Mouse (Mus musculus): ENCODE data around the gene Ift122. TPM values are rescaled to one million over a fixed set of nuclear protein-coding genes. Genes with fewer than 3 reads are reported as not detected.

Gene Ift122
- total and polyA plus RNA-seq, 3 experiments, result 7.9 to 14.1 (median 8.6) TPM

DNA sequence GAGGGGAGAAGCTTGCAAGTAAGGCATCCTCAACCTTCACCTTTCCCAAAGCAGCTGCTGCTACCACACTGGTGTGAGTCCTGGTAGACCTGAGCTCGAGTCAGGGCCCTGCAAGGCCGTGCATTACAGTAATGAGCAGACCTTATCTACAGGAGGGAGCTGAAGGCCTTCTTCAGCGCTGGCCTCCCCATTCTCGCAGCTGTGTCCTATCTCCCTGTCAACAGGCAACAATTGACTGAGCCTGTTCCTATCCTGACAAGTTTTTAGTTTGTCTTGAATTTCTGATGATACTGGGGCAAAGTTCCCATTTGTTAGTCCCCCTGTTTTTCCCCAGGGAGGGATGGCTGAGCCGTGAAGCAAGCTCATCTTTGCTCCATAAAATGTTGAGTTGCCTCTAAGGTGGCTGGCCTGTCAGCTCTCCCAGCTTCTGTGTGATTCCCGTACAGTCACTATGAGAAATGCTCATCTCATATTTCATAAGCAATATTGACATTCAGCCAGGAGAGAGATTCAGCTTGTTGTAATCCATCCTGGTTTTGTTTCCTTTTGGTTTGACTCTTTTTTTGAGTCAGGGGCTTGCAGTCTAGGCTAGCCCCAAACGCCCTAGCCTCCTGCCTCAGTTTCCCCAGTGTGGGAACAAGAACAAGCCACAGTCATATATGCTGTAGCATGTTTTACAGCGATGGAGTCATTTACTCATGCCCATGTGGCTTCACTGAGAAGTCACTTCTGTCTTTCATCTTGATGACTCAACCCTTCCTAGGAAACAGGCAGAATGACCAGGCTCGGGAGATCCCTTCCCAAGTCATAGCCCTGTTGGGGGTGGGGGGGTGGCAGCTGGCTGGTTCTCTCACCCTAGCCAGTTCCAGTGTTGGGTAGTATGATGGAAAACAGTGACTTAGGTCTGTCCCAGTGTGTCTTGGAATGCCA, 90.5 kb downstream of the Ift122 start:
- Histone ChIP-seq H3K4me1 (ENCODE audit: control insufficient read depth in 1 of 2, insufficient read depth in 2 of 2) (peaks cover 49 to 79% of the 10 kb centered on the region in 2 experiments), H3K4me3 (replicated peaks in 1 of 3; ENCODE audit: low read depth in 2 of 3, low read length in 2 of 3, poor library complexity in 1 of 3) (no peak overlapping the region), H3K9ac (ENCODE audit: insufficient read depth, low read depth) (no peak overlapping the region), H3K9me3 (replicated peaks; ENCODE audit: low read length) (no peaks in the 10 kb centered on the region), H3K27ac (ENCODE audit: insufficient read depth, low read depth) (no peak overlapping the region), H3K79me2 (replicated peaks; ENCODE audit: control insufficient read depth, extremely low read depth, insufficient read depth, poor library complexity, severe bottlenecking) (no peaks in the 10 kb centered on the region), H3K36me3 (replicated peaks in 1 of 2; ENCODE audit: control insufficient read depth in 1 of 2, insufficient read depth in 1 of 2, low read length in 1 of 2) (no peaks in the 10 kb centered on the region), H3K27me3 (replicated peaks) (no peaks in the 10 kb centered on the region), H3K4me2 (ENCODE audit: insufficient read depth, low read depth, poor library complexity, severe bottlenecking) (no peak overlapping the region)
- TF ChIP-seq BHLHE40 (IDR thresholded peaks at IDR 0.05; ENCODE audit: low read depth, low read length), result no peak
- TF ChIP-seq MXI1 (IDR thresholded peaks at IDR 0.05; ENCODE audit: low read depth, low read length), result no peak
- no peak for TF ChIP-seq USF2 (conservative IDR thresholded peaks at IDR 0.05; ENCODE audit: low read depth, low read length)
- no peak for TF ChIP-seq ZC3H11A (IDR thresholded peaks at IDR 0.05; ENCODE audit: low read depth, low read length)
- no peak for TF ChIP-seq MAZ (IDR thresholded peaks at IDR 0.05; ENCODE audit: low read depth, low read length)
- no peak for TF ChIP-seq NRF1 (IDR thresholded peaks at IDR 0.05; ENCODE audit: low read depth, low read length)
- no peak for TF ChIP-seq HCFC1 (IDR thresholded peaks at IDR 0.05; ENCODE audit: low read depth, low read length)
- no peak for TF ChIP-seq POLR2A (IDR thresholded peaks at IDR 0.05; ENCODE audit: low read depth, low read length)
- no peak for TF ChIP-seq ZKSCAN1 (IDR thresholded peaks at IDR 0.05; ENCODE audit: borderline replicate concordance, low read depth, low read length)
- no peak for TF ChIP-seq SIN3A (IDR thresholded peaks at IDR 0.05; ENCODE audit: low read length)
- peak; percentile 69 for TF ChIP-seq MAX (IDR thresholded peaks at IDR 0.05; ENCODE audit: low read length)
- no peak for TF ChIP-seq CHD1 (IDR thresholded peaks at IDR 0.05; ENCODE audit: low read depth, low read length)
- no peak for TF ChIP-seq CTCF (conservative IDR thresholded peaks at IDR 0.05 in 1 of 2, IDR thresholded peaks at IDR 0.05 in 1 of 2; ENCODE audit: low read depth in 2 of 2, low read length in 2 of 2)
- TF ChIP-seq JUN (IDR thresholded peaks at IDR 0.05; ENCODE audit: insufficient read depth, low read depth, low read length), result 0 out of 2 replicates have a peak, but pooled peaks have one; percentile 7
- TF ChIP-seq ELF1 (IDR thresholded peaks at IDR 0.05; ENCODE audit: low read depth, low read length), result no peak
- peak; percentile 51 for TF ChIP-seq CHD2 (IDR thresholded peaks at IDR 0.05; ENCODE audit: low read length)
- TF ChIP-seq EP300 (IDR thresholded peaks at IDR 0.05; ENCODE audit: low read length), result peak; percentile 42
- no peak for TF ChIP-seq RCOR1 (conservative IDR thresholded peaks at IDR 0.05; ENCODE audit: low read depth, low read length)
- TF ChIP-seq MYC (IDR thresholded peaks at IDR 0.05; ENCODE audit: low read depth, low read length), result no peak
- peak; percentile 84 for TF ChIP-seq ETS1 (conservative IDR thresholded peaks at IDR 0.05; ENCODE audit: low read depth, low read length)
- TF ChIP-seq SMC3 (IDR thresholded peaks at IDR 0.05; ENCODE audit: low read depth, low read length), result no peak
- TF ChIP-seq NELFE (IDR thresholded peaks at IDR 0.05; ENCODE audit: low read depth, low read length), result no peak
- TF ChIP-seq KAT2A (IDR thresholded peaks at IDR 0.05; ENCODE audit: insufficient replicate concordance, low read length), result no peak
- no peak for TF ChIP-seq GABPA (IDR thresholded peaks at IDR 0.05; ENCODE audit: insufficient replicate concordance, low read depth, low read length)
- TF ChIP-seq MAFK (IDR thresholded peaks at IDR 0.05; ENCODE audit: insufficient replicate concordance, low read length), result no peak
- no peak for TF ChIP-seq MEF2A (IDR thresholded peaks at IDR 0.05; ENCODE audit: borderline replicate concordance, low read depth, low read length)
- TF ChIP-seq TCF12 (IDR thresholded peaks at IDR 0.05; ENCODE audit: low read depth, low read length), result 0 out of 2 replicates have a peak, but pooled peaks have one; percentile 29
- TF ChIP-seq ZMIZ1 (IDR thresholded peaks at IDR 0.05; ENCODE audit: low read depth, low read length), result no peak
- TF ChIP-seq IRF4 (IDR thresholded peaks at IDR 0.05; ENCODE audit: low read depth, low read length), result peak; percentile 32; the same call in 1 of the 2 replicates
- TF ChIP-seq POLR2AphosphoS2 (IDR thresholded peaks at IDR 0.05; ENCODE audit: low read depth, low read length), result no peak
- TF ChIP-seq E2F4 (IDR thresholded peaks at IDR 0.05; ENCODE audit: insufficient replicate concordance, low read depth, low read length), result no peak
- TF ChIP-seq UBTF (IDR thresholded peaks at IDR 0.05; ENCODE audit: low read depth, low read length), result no peak
- TF ChIP-seq USF1 (IDR thresholded peaks at IDR 0.05; ENCODE audit: low read depth, low read length), result no peak
- TF ChIP-seq PAX5 (IDR thresholded peaks at IDR 0.05; ENCODE audit: low read length), result no peak
- TF ChIP-seq RAD21 (IDR thresholded peaks at IDR 0.05; ENCODE audit: low read depth, low read length), result no peak
- TF ChIP-seq TBP (conservative IDR thresholded peaks at IDR 0.05; ENCODE audit: low read depth, low read length), result no peak
- peak; percentile 43; the same call in 1 of the 2 replicates for TF ChIP-seq JUND (conservative IDR thresholded peaks at IDR 0.05; ENCODE audit: low read depth, low read length)
- no peak for TF ChIP-seq ZNF384 (IDR thresholded peaks at IDR 0.05; ENCODE audit: low read depth, low read length)
- dilution Hi-C loops (cut with MboI; ENCODE audit: extremely low pct_ligation_motif_present, extremely low pct_unique_long_range_greater_than_20kb, low sequenced_read_pairs), result no loop called here
- DNase-seq (ENCODE audit: extremely low read depth), result no peak
- in situ Hi-C loops (cut with MboI; ENCODE audit: low pct_ligation_motif_present, low pct_unique_long_range_greater_than_20kb, low sequenced_read_pairs), result loop anchor here (5.0 kb wide), 1 partner anchor 36 kb away; no protein-coding TSS in a partner anchor
